Mouse (Mus musculus) gonadal fat pad, adult 2 months (tissue): ENCODE measurements around the gene Tssk4. TPM values are rescaled to one million over a fixed set of nuclear protein-coding genes. Genes with fewer than 3 reads are reported as not detected.

Source experiments
- DNase-seq: peaks from one replicate; pipeline ENCODE4 v3.0.0-alpha.2; 2012; ENCODE audit warnings: low read depth
- polyA plus RNA-seq: library from polyadenylated mRNA; depleted of rRNA; stranded (reverse); fragments of >200 nt; gene quantifications from 2 replicates; pipeline ENCODE4 v1.2.3, GENCODE M21; 2012

Tssk4 gene
- polyA plus RNA-seq, 1 experiment = 4.4 TPM

- DNase-seq = peak; percentile 34
These were observed 6.7 kb upstream of the Tssk4 start, which contains the start of gene Tm9sf1 for GRCm38 (mm10) chr14:55643060-55643907. Gene Tm9sf1, minus strand, starts transcription at chr14:55643806.

- DNase-seq = peak; percentile 22
These were observed 5.6 kb upstream of the Tssk4 start for GRCm38 (mm10) chr14:55644261-55644888.

GRCm38 (mm10) chr14:55651528-55651927 lies 1.5 kb downstream of the Tssk4 start:
- DNase-seq = no peak

GRCm38 (mm10) chr14:55656935-55657334 lies 7.0 kb downstream of the Tssk4 start:
- no peak for DNase-seq

GRCm38 (mm10) chr14:55658011-55658410 lies 8.0 kb downstream of the Tssk4 start:
- DNase-seq = no peak

- DNase-seq = peak; percentile 28
These were observed 10.1 kb downstream of the Tssk4 start, which contains the start of gene Mdp1 for GRCm38 (mm10) chr14:55659960-55660573. Gene Mdp1, minus strand, starts transcription at chr14:55660508.

GRCm38 (mm10) chr14:55660636-55661035 lies 10.7 kb downstream of the Tssk4 start:
- DNase-seq = no peak

- no peak for DNase-seq
These were observed 21.5 kb downstream of the Tssk4 start for GRCm38 (mm10) chr14:55671486-55671832.

GRCm38 (mm10) chr14:55671833-55672740 lies 22.1 kb downstream of the Tssk4 start, which contains the start of the genes Gmpr2 and Nedd8:
Gene Gmpr2, plus strand, starts transcription at chr14:55671941.
Gene Nedd8, minus strand, starts transcription at chr14:55672124.
- DNase-seq = peak; percentile 93

GRCm38 (mm10) chr14:55672741-55673060 lies 22.7 kb downstream of the Tssk4 start:
- DNase-seq = no peak

GRCm38 (mm10) chr14:55677615-55678014 lies 27.6 kb downstream of the Tssk4 start:
- DNase-seq = no peak

GRCm38 (mm10) chr14:55681160-55682117 lies 31.5 kb downstream of the Tssk4 start, which contains the start of gene Tinf2:
Gene Tinf2, minus strand, starts transcription at chr14:55681820.
- peak; percentile 50 for DNase-seq

- no peak for DNase-seq
These were observed 32.1 kb downstream of the Tssk4 start for GRCm38 (mm10) chr14:55682118-55682493.

- no peak for DNase-seq
These were observed 39.4 kb downstream of the Tssk4 start for GRCm38 (mm10) chr14:55689433-55689832.

- DNase-seq = no peak
These were observed 47.2 kb downstream of the Tssk4 start for GRCm38 (mm10) chr14:55697226-55697625.

GRCm38 (mm10) chr14:55701131-55701530 lies 51.1 kb downstream of the Tssk4 start:
- DNase-seq = no peak
